Mouse (Mus musculus): ENCODE results near the gene Sncb. TPM values are rescaled to one million over a fixed set of nuclear protein-coding genes. Genes with fewer than 3 reads are reported as not detected.

The Sncb gene
- total and polyA plus RNA-seq, 3 experiments: not detected

GRCm38 (mm10) chr13:54746896-54747295, 19.5 kb downstream of the Sncb start:
- Histone ChIP-seq H3K79me2 (ENCODE audit: control insufficient read depth, insufficient read depth, low read length, poor library complexity) (no peaks in the 10 kb centered on the region), H3K27ac (ENCODE audit: control insufficient read depth, low read depth, low read length) (no peak overlapping the region), H3K4me3 (ENCODE audit: control insufficient read depth in 1 of 2, insufficient read depth in 1 of 2, low read depth in 2 of 2, low read length in 2 of 2) (no peak overlapping the region), H3K9me3 (replicated peaks; ENCODE audit: insufficient read depth, low read length) (no peaks in the 10 kb centered on the region), H3K27me3 (ENCODE audit: control insufficient read depth in 1 of 2, insufficient read depth in 2 of 2, low read length in 2 of 2) (no peaks in the 10 kb centered on the region; a peak in 1 of 4 replicates), H3K36me3 (ENCODE audit: control insufficient read depth in 1 of 2, insufficient read depth in 2 of 2, low read length in 2 of 2) (no peaks in the 10 kb centered on the region), H3K9ac (ENCODE audit: control insufficient read depth, low read depth, low read length, poor library complexity, severe bottlenecking) (no peak overlapping the region), H3K4me1 (ENCODE audit: control insufficient read depth in 1 of 2, insufficient read depth in 2 of 2, low read length in 2 of 2) (no peaks in the 10 kb centered on the region)
- DNase-seq (ENCODE audit: low read depth, low spot score): no peak
- no peak for TF ChIP-seq USF1 (IDR thresholded peaks at IDR 0.05; ENCODE audit: low read depth, low read length)
- no peak for TF ChIP-seq TAL1 (IDR thresholded peaks at IDR 0.05; ENCODE audit: low read length)
- TF ChIP-seq ZMIZ1 (IDR thresholded peaks at IDR 0.05; ENCODE audit: low read depth, low read length): no peak
- TF ChIP-seq EP300 (IDR thresholded peaks at IDR 0.05; ENCODE audit: low read depth in 1 of 2, low read length in 2 of 2): no peak
- no peak for TF ChIP-seq MYB (IDR thresholded peaks at IDR 0.05; ENCODE audit: low read depth, low read length)
- TF ChIP-seq GATA1 (IDR thresholded peaks at IDR 0.05; ENCODE audit: low read depth, low read length): no peak
- TF ChIP-seq TBP (IDR thresholded peaks at IDR 0.05; ENCODE audit: low read depth, low read length): no peak
- no peak for TF ChIP-seq RCOR1 (IDR thresholded peaks at IDR 0.05; ENCODE audit: low read depth, low read length)
- TF ChIP-seq CTCF (IDR thresholded peaks at IDR 0.05 in 2 of 3, conservative IDR thresholded peaks at IDR 0.05 in 1 of 3; ENCODE audit: control insufficient read depth in 1 of 3, insufficient read depth in 1 of 3, low read depth in 2 of 3, low read length in 3 of 3, poor library complexity in 1 of 3, severe bottlenecking in 1 of 3): no peak
- TF ChIP-seq TCF12 (IDR thresholded peaks at IDR 0.05; ENCODE audit: low read depth, low read length): no peak
- no peak for TF ChIP-seq MAX (IDR thresholded peaks at IDR 0.05; ENCODE audit: low read length)
- no peak for TF ChIP-seq ELF1 (IDR thresholded peaks at IDR 0.05; ENCODE audit: low read depth, low read length)
- no peak for TF ChIP-seq ZNF384 (IDR thresholded peaks at IDR 0.05; ENCODE audit: low read depth, low read length)
- TF ChIP-seq USF2 (IDR thresholded peaks at IDR 0.05; ENCODE audit: borderline replicate concordance in 1 of 2, insufficient read depth in 1 of 2, low read depth in 1 of 2, low read length in 2 of 2): no peak

- Histone ChIP-seq H3K27ac (ENCODE audit: control insufficient read depth, low read depth, low read length) (no peak overlapping the region), H3K9me3 (replicated peaks; ENCODE audit: insufficient read depth, low read length) (no peaks in the 10 kb centered on the region), H3K79me2 (ENCODE audit: control insufficient read depth, insufficient read depth, low read length, poor library complexity) (no peaks in the 10 kb centered on the region), H3K36me3 (ENCODE audit: control insufficient read depth in 1 of 2, insufficient read depth in 2 of 2, low read length in 2 of 2) (no peaks in the 10 kb centered on the region), H3K4me1 (ENCODE audit: control insufficient read depth in 1 of 2, insufficient read depth in 2 of 2, low read length in 2 of 2) (no peaks in the 10 kb centered on the region), H3K9ac (ENCODE audit: control insufficient read depth, low read depth, low read length, poor library complexity, severe bottlenecking) (no peak overlapping the region), H3K27me3 (ENCODE audit: control insufficient read depth in 1 of 2, insufficient read depth in 2 of 2, low read length in 2 of 2) (no peaks in the 10 kb centered on the region), H3K4me3 (ENCODE audit: control insufficient read depth in 1 of 2, insufficient read depth in 1 of 2, low read depth in 2 of 2, low read length in 2 of 2) (no peak overlapping the region)
- DNase-seq (ENCODE audit: low read depth, low spot score): no peak
- TF ChIP-seq KAT2A (conservative IDR thresholded peaks at IDR 0.05; ENCODE audit: low read depth, low read length) (no peak), MYB (IDR thresholded peaks at IDR 0.05; ENCODE audit: low read depth, low read length) (no peak), ZNF384 (IDR thresholded peaks at IDR 0.05; ENCODE audit: low read depth, low read length) (no peak), NRF1 (IDR thresholded peaks at IDR 0.05; ENCODE audit: insufficient read depth, low read depth, low read length, poor library complexity, severe bottlenecking) (no peak), TCF12 (IDR thresholded peaks at IDR 0.05; ENCODE audit: low read depth, low read length) (no peak), USF1 (IDR thresholded peaks at IDR 0.05; ENCODE audit: low read depth, low read length) (no peak), TAL1 (IDR thresholded peaks at IDR 0.05; ENCODE audit: low read length) (no peak), USF2 (IDR thresholded peaks at IDR 0.05; ENCODE audit: borderline replicate concordance in 1 of 2, insufficient read depth in 1 of 2, low read depth in 1 of 2, low read length in 2 of 2) (no peak), ZMIZ1 (IDR thresholded peaks at IDR 0.05; ENCODE audit: low read depth, low read length) (no peak)
These were observed 20.3 kb downstream of the Sncb start for GRCm38 (mm10) chr13:54746110-54746509.
